In the genomic region with DNA sequence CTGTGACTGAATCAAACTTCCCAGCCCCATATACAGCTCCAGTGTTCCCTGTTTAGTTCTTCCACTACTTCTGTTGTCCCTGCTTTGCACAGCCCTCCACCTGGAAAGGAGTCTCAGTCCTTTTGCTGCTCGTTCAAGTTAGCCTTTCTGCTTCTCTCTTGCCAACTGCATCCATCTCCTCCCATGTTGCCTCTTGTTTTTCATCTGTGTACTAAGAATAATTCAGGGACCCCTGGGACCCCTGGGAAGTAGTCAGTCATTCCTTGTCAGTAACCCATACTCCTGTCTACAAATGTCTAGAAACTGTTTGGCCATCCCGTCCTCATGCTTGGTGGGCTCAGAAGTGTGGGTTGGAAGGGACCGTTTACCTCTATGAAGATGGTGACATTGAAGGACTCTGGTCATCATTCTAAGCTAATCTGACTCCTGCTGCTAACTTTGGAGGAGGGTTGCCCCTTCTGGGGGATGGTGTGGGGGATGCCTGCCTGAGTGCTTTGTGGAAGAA, we compare ENCODE assay signal across 8 mouse cellular contexts. TPM values are rescaled to one million over a fixed set of nuclear protein-coding genes. Genes with fewer than 3 reads are reported as not detected.
DNase-seq lines count a peak whose midpoint lies in the region; ATAC-seq and TF ChIP-seq lines count a peak whose summit lies in the region.

No protein-coding gene starts in this region.

- peaks cover 4% of the 10 kb centered on the region for H3K4me1 ChIP-seq in heart, adult 2 months (ENCODE audit: control insufficient read depth, insufficient read depth, low read length)
- H3K4me1 ChIP-seq in E14TG2a.4 (replicated peaks; ENCODE audit: low read depth, low read length): peaks cover 69% of the 10 kb centered on the region
- H3K4me1 ChIP-seq in forebrain, embryonic 14.5 days (ENCODE audit: control insufficient read depth, insufficient read depth, low read length): peaks cover 15% of the 10 kb centered on the region
- H3K4me1 ChIP-seq in liver, embryonic 15.5 days (replicated peaks): peaks cover 81% of the 10 kb centered on the region

- H3K27me3 ChIP-seq in heart, adult 2 months (ENCODE audit: control insufficient read depth, insufficient read depth, low read length): no peaks in the 10 kb centered on the region
- no peaks in the 10 kb centered on the region for H3K27me3 ChIP-seq in E14TG2a.4 (ENCODE audit: insufficient read depth, low read length)
- no peaks in the 10 kb centered on the region for H3K27me3 ChIP-seq in forebrain, embryonic 14.5 days (replicated peaks; ENCODE audit: control insufficient read depth, insufficient read depth, low read length)
- H3K27me3 ChIP-seq in liver, embryonic 15.5 days: no peaks in the 10 kb centered on the region

- H3K79me2 ChIP-seq in heart, adult 2 months (replicated peaks; ENCODE audit: control insufficient read depth, insufficient read depth, low read length): peaks cover 5% of the 10 kb centered on the region

- no peak for DNase-seq in heart, adult 2 months
- no peak for DNase-seq in heart, adult 18-20 months
- DNase-seq in forebrain, embryonic 14.5 days (ENCODE audit: low spot score): no peak
- DNase-seq in spleen, postnatal 10 days (ENCODE audit: low spot score in 2 of 2): no peak
- DNase-seq in gastrocnemius, postnatal 10 days: no peak
- DNase-seq in adrenal gland, adult (ENCODE audit: inconsistent age in 2 of 2, low spot score in 1 of 2): no peak

- no peak for ATAC-seq in forebrain, embryonic 14.5 days
- ATAC-seq in liver, embryonic 15.5 days (ENCODE audit: insufficient read depth): no peak

- no peaks in the 10 kb centered on the region for H3K9me3 ChIP-seq in E14TG2a.4 (ENCODE audit: low read length)
- no peaks in the 10 kb centered on the region for H3K9me3 ChIP-seq in forebrain, embryonic 14.5 days (replicated peaks; ENCODE audit: control insufficient read depth, low read length)
- H3K9me3 ChIP-seq in liver, embryonic 15.5 days (replicated peaks): no peaks in the 10 kb centered on the region

- peak overlapping the region; percentile 78 for H3K4me3 ChIP-seq in heart, adult 2 months
- peak overlapping the region; percentile 82 for H3K4me3 ChIP-seq in E14TG2a.4 (replicated peaks; ENCODE audit: low read length)
- H3K4me3 ChIP-seq in forebrain, embryonic 14.5 days (ENCODE audit: low read depth, low read length): peak overlapping the region; percentile 77
- peak overlapping the region; percentile 85 for H3K4me3 ChIP-seq in liver, embryonic 15.5 days (replicated peaks)

- TF ChIP-seq EP300 in heart, adult 2 months (IDR thresholded peaks at IDR 0.05; ENCODE audit: insufficient read depth, low read depth, low read length): no peak

- TF ChIP-seq POLR2A in heart, adult 2 months (IDR thresholded peaks at IDR 0.05; ENCODE audit: insufficient read depth, low read depth, low read length): no peak

- H3K36me3 ChIP-seq in heart, adult 2 months (ENCODE audit: control insufficient read depth, insufficient read depth, low read length): no peaks in the 10 kb centered on the region
- H3K36me3 ChIP-seq in E14TG2a.4 (ENCODE audit: insufficient read depth, low read length): no peaks in the 10 kb centered on the region
- H3K36me3 ChIP-seq in forebrain, embryonic 14.5 days (ENCODE audit: control insufficient read depth, insufficient read depth, low read length): 0 out of 2 replicates have a peak, but pooled peaks cover 3% of the 10 kb centered on the region
- peaks cover 30% of the 10 kb centered on the region for H3K36me3 ChIP-seq in liver, embryonic 15.5 days (replicated peaks)

- intact Hi-C loops in heart, adult 2 months (cut with DNase I): loop anchor here (2.0 kb wide), 2 partner anchors 14 to 44 kb away; no protein-coding TSS in a partner anchor

- H3K9ac ChIP-seq in heart, adult 2 months (ENCODE audit: low read depth, low read length): peak overlapping the region; percentile 90
- peak overlapping the region; percentile 88 for H3K9ac ChIP-seq in forebrain, embryonic 14.5 days (ENCODE audit: low read length)
- peak overlapping the region; percentile 91 for H3K9ac ChIP-seq in liver, embryonic 15.5 days

- peak overlapping the region; percentile 88 for H3K27ac ChIP-seq in heart, adult 2 months
- no peak overlapping the region for H3K27ac ChIP-seq in forebrain, embryonic 14.5 days (ENCODE audit: low read depth, low read length)
- peak overlapping the region; percentile 94 for H3K27ac ChIP-seq in liver, embryonic 15.5 days (replicated peaks)

- TF ChIP-seq CTCF in heart, adult 2 months (IDR thresholded peaks at IDR 0.05): no peak
- TF ChIP-seq CTCF in E14TG2a.4 (conservative IDR thresholded peaks at IDR 0.05; ENCODE audit: low read length): no peak

- H3K4me2 ChIP-seq in forebrain, embryonic 14.5 days (ENCODE audit: low read length): peak overlapping the region; percentile 89
- H3K4me2 ChIP-seq in liver, embryonic 15.5 days: peak overlapping the region; percentile 84

- 36% methylated on average over 3 of the region's 3 CpGs for WGBS in heart, adult 2 months
- 33% methylated on average over 3 of the region's 3 CpGs for WGBS in forebrain, embryonic 14.5 days
- WGBS in liver, embryonic 15.5 days (ENCODE audit: insufficient replicate concordance): 38% methylated on average over 3 of the region's 3 CpGs

RNA-seq across cellular contexts. Expression of gene St3gal2, which starts 1.1 kb away (rescaled TPM):
- 10 to 100 TPM; 20.2 to 22.0 TPM for total RNA-seq in heart, adult 2 months (2021)
- polyA plus RNA-seq in heart, adult 2 months (2012; rRNA removed): 25.9 and 34.8 TPM in 2 replicates
- total RNA-seq in heart, adult 18-20 months (2021): 10 to 100 TPM; 20.9 to 23.3 TPM
- 12.5 and 16.1 TPM in 2 replicates for polyA plus RNA-seq in forebrain, embryonic 14.5 days (2014; fragmentation: Nextera tagmentation; extraction: Ambion mirVana)
- polyA plus RNA-seq in liver, embryonic 15.5 days (2015; fragmentation: Nextera tagmentation; extraction: Ambion mirVana): 21.9 and 24.6 TPM in 2 replicates
- 10 to 100 TPM; 36.1 to 43.2 TPM for total RNA-seq in gastrocnemius, postnatal 10 days (2021)

RNA-seq across cellular contexts. Expression of gene Fuk, which starts 18.5 kb away (rescaled TPM):
- 1 to 10 TPM; 4.5 to 4.6 TPM for total RNA-seq in heart, adult 2 months (2021)
- 6.2 and 8.8 TPM in 2 replicates for polyA plus RNA-seq in heart, adult 2 months (2012; rRNA removed)
- total RNA-seq in heart, adult 18-20 months (2021): 1 to 10 TPM; 5.2 to 5.5 TPM
- 5.5 and 5.7 TPM in 2 replicates for polyA plus RNA-seq in forebrain, embryonic 14.5 days (2014; fragmentation: Nextera tagmentation; extraction: Ambion mirVana)
- polyA plus RNA-seq in liver, embryonic 15.5 days (2015; fragmentation: Nextera tagmentation; extraction: Ambion mirVana): 2.5 and 3.3 TPM in 2 replicates
- 1 to 10 TPM; 4.1 to 5.0 TPM for total RNA-seq in gastrocnemius, postnatal 10 days (2021)
